Mouse (Mus musculus) lung, adult 2 months (tissue): ENCODE measurements at regions not wholly inside any gene's neighbourhood (a gene's known extent, or its start where the extent isn't known, plus 50 kb on each side); places are given as distances from the start of the nearest gene placed in this dataset.

Experiments
- DNase-seq: peaks from one replicate; pipeline ENCODE4 v3.0.0; 2022
- H3K4me1 ChIP-seq: fragments of 200-500 bp; 2 replicates; pipeline ENCODE4 v1.6.1; 2011; ENCODE audit warnings: low read length; ENCODE audit not compliant: control insufficient read depth, insufficient read depth
- H3K4me3 ChIP-seq: fragments of 200-500 bp; replicated peaks from 2 replicates; pipeline ENCODE3; 2011; ENCODE audit warnings: low read depth, mild to moderate bottlenecking, control low read depth, low read length; ENCODE audit errors: extremely low read depth
- CTCF ChIP-seq: fragments of 200-500 bp; IDR thresholded peaks from 2 replicates; pipeline ENCODE4 v1.5.1; 2011; ENCODE audit warnings: mild to moderate bottlenecking, low read length, control low read depth; ENCODE audit not compliant: insufficient read depth
- POLR2A ChIP-seq: fragments of 200-500 bp; IDR thresholded peaks from 2 replicates; pipeline ENCODE4 v1.6.1; 2011; ENCODE audit warnings: low read depth, mild to moderate bottlenecking, control low read depth, low read length, borderline replicate concordance; ENCODE audit errors: extremely low read depth
- WGBS: fragments of 180-500 bp; shearing (Covaris S2); methylation state at CpG from one replicate; pipeline ENCODE4 v1.1.7; 2018; 5-methylcytosine and 5-hydroxymethylcytosine counted together

DNA sequence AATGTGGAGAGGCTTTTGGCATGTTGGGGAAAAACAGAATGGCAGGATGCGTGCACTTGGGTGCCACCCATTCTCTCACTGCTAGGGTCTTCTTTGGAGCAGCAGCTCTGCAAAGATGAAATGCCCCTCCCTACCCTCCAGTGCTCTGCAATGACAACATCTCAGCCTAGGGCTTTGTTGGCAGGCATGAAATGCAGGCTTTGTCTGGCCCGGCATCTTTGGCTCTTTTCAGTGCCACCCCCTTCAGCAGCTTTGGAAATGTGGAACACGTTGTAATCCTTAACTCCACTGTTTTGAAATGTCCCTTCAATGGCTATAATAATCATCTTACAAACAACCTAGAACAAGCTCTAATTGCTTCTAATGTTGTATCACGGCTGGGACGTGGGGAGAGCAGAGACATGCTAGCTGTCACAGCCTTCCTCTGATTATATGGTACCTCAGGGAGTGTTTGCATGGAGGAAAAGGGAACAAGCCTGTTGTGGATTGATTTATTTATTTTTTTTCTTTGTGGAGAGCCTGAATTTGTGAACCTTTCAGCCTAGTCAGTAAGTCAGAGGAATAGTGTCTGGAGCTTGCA is 581.6 kb upstream of the Kirrel3 start:
- no peaks in the 10 kb centered on the region for H3K4me1 ChIP-seq
- WGBS: 64% methylated on average over 5 of the region's 5 CpGs
- no peak for TF ChIP-seq CTCF
- TF ChIP-seq POLR2A: no peak
- no peak overlapping the region for H3K4me3 ChIP-seq
- DNase-seq: no peak

GRCm38 (mm10) chr9:33914919-33915318 is 570.8 kb upstream of the Kirrel3 start:
- no peak for DNase-seq
- Histone ChIP-seq H3K4me3 (no peak overlapping the region), H3K4me1 (no peaks in the 10 kb centered on the region)
- no peak for TF ChIP-seq POLR2A
- WGBS: 72% methylated on average over 4 of the region's 4 CpGs

DNA sequence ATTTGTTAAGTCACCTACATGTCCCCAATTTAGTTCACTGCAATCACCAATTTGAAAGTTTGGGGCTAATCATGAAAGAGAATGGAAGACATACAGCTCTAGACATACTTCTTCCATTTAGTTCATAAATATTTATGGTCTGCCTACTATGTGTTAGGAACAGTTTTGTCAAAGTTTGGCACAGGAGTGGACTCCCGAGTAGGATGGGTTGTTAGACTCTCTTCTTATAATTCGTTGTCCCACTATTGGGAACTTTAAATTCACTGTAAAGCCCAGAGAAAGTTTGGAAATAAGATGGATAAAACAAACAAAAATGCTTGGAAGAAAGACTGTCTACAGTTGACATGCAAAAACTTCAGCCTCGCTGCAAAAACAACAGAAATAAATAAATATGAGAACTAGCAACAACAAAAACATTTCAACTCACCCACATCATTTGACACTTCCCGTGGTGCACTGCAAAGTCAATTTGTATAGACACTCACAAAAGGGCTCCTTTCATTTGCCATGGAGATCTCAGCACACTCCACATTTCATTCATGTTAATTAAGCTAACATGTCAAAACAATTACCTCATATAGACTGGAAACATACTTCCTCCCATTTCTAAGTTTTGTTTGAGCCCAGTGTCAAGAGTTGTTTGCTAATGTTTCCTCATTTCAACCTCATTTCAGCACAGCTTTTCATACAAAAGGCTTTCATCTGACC is 570.2 kb upstream of the Kirrel3 start:
- WGBS: 52% methylated on average over 4 of the region's 4 CpGs
- Histone ChIP-seq H3K4me3 (no peak overlapping the region), H3K4me1 (no peaks in the 10 kb centered on the region)
- no peak for DNase-seq
- TF ChIP-seq CTCF: no peak
- no peak for TF ChIP-seq POLR2A

DNA sequence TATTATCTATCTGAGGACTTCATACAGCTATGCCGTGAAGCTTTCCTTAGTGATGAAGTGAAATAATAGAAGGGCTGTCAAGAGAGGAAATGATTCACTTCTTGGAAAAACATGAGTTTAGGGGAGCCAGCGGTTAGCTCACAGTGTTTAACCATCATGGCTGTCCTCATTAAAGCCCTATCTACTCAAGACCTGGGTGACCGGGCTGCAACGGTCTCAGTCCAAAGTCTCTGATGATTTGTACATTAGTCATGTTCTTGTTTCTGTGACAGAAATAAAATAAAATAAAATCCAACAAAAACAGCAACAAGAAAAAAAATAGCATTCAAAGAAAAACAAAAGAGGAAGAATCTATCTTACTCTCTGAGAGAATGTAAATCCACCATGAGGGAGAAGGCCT is 555.4 kb upstream of the Kirrel3 start:
- TF ChIP-seq POLR2A (no peak), CTCF (no peak)
- no peak overlapping the region for H3K4me3 ChIP-seq
- DNase-seq: no peak
- WGBS: 53% methylated on average over 4 of the region's 4 CpGs
- no peaks in the 10 kb centered on the region for H3K4me1 ChIP-seq

DNA sequence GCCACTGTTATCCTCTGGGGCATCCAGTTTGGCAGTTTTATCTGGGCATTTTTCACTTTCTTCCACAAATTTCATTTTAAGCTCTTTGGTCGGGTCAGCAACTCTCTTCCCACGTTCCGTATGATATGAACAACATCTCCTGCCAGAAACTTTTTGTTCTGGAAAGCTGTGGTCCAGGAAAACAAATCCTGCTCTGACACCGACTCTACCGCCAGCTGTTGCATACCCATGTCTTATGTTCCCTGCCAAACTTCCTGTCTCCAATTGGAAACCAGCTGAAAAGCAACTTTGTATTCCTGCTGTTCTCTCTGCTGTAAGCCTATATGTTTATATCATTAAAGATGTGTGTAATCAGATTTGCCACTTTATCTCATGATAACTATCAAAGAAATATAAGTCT is 551.6 kb upstream of the Kirrel3 start:
- Histone ChIP-seq H3K4me3 (no peak overlapping the region), H3K4me1 (no peaks in the 10 kb centered on the region)
- TF ChIP-seq POLR2A: no peak
- no peak for TF ChIP-seq CTCF
- WGBS: 64% methylated on average over 5 of the region's 5 CpGs
- DNase-seq: no peak

DNA sequence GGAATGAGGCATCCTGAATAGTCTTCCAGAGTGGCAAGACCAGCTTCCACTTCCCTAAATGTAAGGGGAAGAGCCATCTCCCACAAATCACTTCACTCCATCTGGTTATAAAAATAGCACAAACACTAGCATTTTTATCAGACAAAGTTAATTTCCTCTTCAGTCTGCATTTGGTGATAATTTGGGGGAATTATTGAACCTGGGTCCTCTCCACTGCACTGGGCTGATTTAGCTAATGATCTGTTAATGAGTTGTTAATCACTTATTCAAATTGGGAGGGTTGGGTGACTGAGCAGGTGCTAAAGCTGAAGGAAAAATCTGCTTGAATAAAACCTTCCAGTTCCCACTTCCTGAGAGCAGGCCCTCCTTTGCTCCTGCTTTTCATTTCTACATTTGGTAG is 531.4 kb upstream of the Kirrel3 start:
- no peak for TF ChIP-seq CTCF
- no peak for TF ChIP-seq POLR2A
- Histone ChIP-seq H3K4me1 (no peaks in the 10 kb centered on the region), H3K4me3 (no peak overlapping the region)
- no peak for DNase-seq
